Mouse (Mus musculus) forebrain, embryonic 11.5 days (tissue): Measurements from ENCODE around the gene Nppc. TPM values are rescaled to one million over a fixed set of nuclear protein-coding genes. Genes with fewer than 3 reads are reported as not detected.

Source experiments
- ATAC-seq: fragments of 200-750 bp; cut with Nextera tagmentation; replicated peaks from 2 replicates; pipeline ENCODE4 v1.8.0; 2017; ENCODE audit warnings: moderate TSS enrichment; ENCODE audit not compliant: low FRiP score
- DNase-seq: peaks from one replicate; pipeline ENCODE4 v3.0.0-alpha.2; 2017; ENCODE audit warnings: low spot score
- H3K27ac ChIP-seq: fragments of 300-500 bp; sonication (generic); 2 replicates; pipeline ENCODE4 v1.5.1; 2014; ENCODE audit warnings: low read depth, low read length
- H3K27me3 ChIP-seq: fragments of 300-500 bp; sonication (generic); 2 replicates; pipeline ENCODE4 v1.6.1; 2014; ENCODE audit warnings: mild to moderate bottlenecking, low read length, mixed read lengths; ENCODE audit not compliant: control insufficient read depth, insufficient read depth
- H3K36me3 ChIP-seq: fragments of 300-500 bp; sonication (generic); 2 replicates; pipeline ENCODE4 v1.6.1; 2014; ENCODE audit warnings: mild to moderate bottlenecking, low read length, moderate library complexity, mixed read lengths; ENCODE audit not compliant: control insufficient read depth, insufficient read depth
- H3K4me1 ChIP-seq: fragments of 300-500 bp; sonication (generic); replicated peaks from 2 replicates; pipeline ENCODE4 v1.6.1; 2014; ENCODE audit warnings: low read length, mixed read lengths; ENCODE audit not compliant: control insufficient read depth, insufficient read depth
- H3K4me2 ChIP-seq: fragments of 300-500 bp; sonication (generic); 2 replicates; pipeline ENCODE4 v1.6.1; 2014; ENCODE audit warnings: low read depth, mild to moderate bottlenecking, low read length, moderate library complexity, mixed read lengths; ENCODE audit not compliant: severe bottlenecking
- H3K4me3 ChIP-seq: fragments of 300-500 bp; sonication (generic); 2 replicates; pipeline ENCODE4 v1.5.1; 2014; ENCODE audit warnings: low read depth, low read length
- H3K9ac ChIP-seq: fragments of 300-500 bp; sonication (generic); 2 replicates; pipeline ENCODE4 v1.6.1; 2014; ENCODE audit warnings: low read length
- H3K9me3 ChIP-seq: fragments of 300-500 bp; sonication (generic); 2 replicates; pipeline ENCODE4 v1.6.1; 2016; ENCODE audit warnings: low read length, mixed read lengths; ENCODE audit not compliant: control insufficient read depth
- WGBS: fragments of 180-500 bp; shearing (Covaris S2); extraction: QIAGEN DNeasy Blood & Tissue Kit; methylation state at CpG from one replicate; pipeline ENCODE4 v1.1.7; 2014; 5-methylcytosine and 5-hydroxymethylcytosine counted together
- polyA plus RNA-seq: library from polyadenylated mRNA; unstranded; fragments of >200 nt; fragmentation: Nextera tagmentation; extraction: Ambion mirVana; gene quantifications from 2 replicates; pipeline ENCODE4 v1.2.1, GENCODE M21; 2014

Gene Nppc
- polyA plus RNA-seq: 0.79 and 0.98 TPM in 2 replicates

GRCm38 (mm10) chr1:86670279-86671038 is at the start of gene Nppc:
Gene Nppc, minus strand, starts transcription at chr1:86670571.
- WGBS: 4% methylated on average over 58 of the region's 59 CpGs
- Histone ChIP-seq H3K27ac (no peak within 1 kb of the TSS), H3K27me3 (peaks cover 17% of the 10 kb centered on the region)

GRCm38 (mm10) chr1:86719391-86719790 is 49.0 kb upstream of the Nppc start:
- H3K4me2 ChIP-seq: no peak overlapping the region
- no peak for DNase-seq
- no peaks in the 10 kb centered on the region for H3K27me3 ChIP-seq
- H3K4me1 ChIP-seq: no peaks in the 10 kb centered on the region
- H3K27ac ChIP-seq: no peak overlapping the region
- H3K9ac ChIP-seq: no peak overlapping the region
- H3K4me3 ChIP-seq: no peak overlapping the region
- no peaks in the 10 kb centered on the region for H3K36me3 ChIP-seq
- ATAC-seq: no peak
- no peaks in the 10 kb centered on the region for H3K9me3 ChIP-seq
- 90% methylated on average over 4 of the region's 4 CpGs for WGBS

More at GRCm38 (mm10) chr1:86670279-86671038, at the start of gene Nppc:
- no peaks in the 10 kb centered on the region for H3K9me3 ChIP-seq
- H3K4me2 ChIP-seq: peak within 1 kb of the TSS; percentile 95
- H3K4me1 ChIP-seq: 0 out of 2 replicates have a peak, but pooled peaks cover 2% of the 10 kb centered on the region
- peak within 1 kb of the TSS; percentile 48 for H3K4me3 ChIP-seq
- no peaks in the 10 kb centered on the region for H3K36me3 ChIP-seq
- H3K9ac ChIP-seq: peak within 1 kb of the TSS; percentile 65
- ATAC-seq: peak; percentile 90
- DNase-seq: peak; percentile 86

- DNase-seq (no peak), ATAC-seq (no peak)
- WGBS: 91% methylated on average over 1 of the region's 1 CpGs
- H3K4me1 ChIP-seq: no peaks in the 10 kb centered on the region
- no peak overlapping the region for H3K4me2 ChIP-seq
- no peak overlapping the region for H3K4me3 ChIP-seq
- H3K36me3 ChIP-seq: no peaks in the 10 kb centered on the region
- H3K27me3 ChIP-seq: no peaks in the 10 kb centered on the region
- no peaks in the 10 kb centered on the region for H3K9me3 ChIP-seq
- H3K27ac ChIP-seq: no peak overlapping the region
- no peak overlapping the region for H3K9ac ChIP-seq
These were observed 47.8 kb upstream of the Nppc start for GRCm38 (mm10) chr1:86718190-86718589.

- no peak for ATAC-seq
- 95% methylated on average over 4 of the region's 4 CpGs for WGBS
These were observed 42.7 kb upstream of the Nppc start for GRCm38 (mm10) chr1:86713054-86713453.

GRCm38 (mm10) chr1:86712045-86712444 is 41.7 kb upstream of the Nppc start:
- ATAC-seq (no peak), DNase-seq (no peak)
- Histone ChIP-seq H3K4me1 (no peaks in the 10 kb centered on the region), H3K27me3 (no peaks in the 10 kb centered on the region), H3K4me3 (no peak overlapping the region), H3K27ac (no peak overlapping the region), H3K9ac (no peak overlapping the region), H3K36me3 (no peaks in the 10 kb centered on the region), H3K4me2 (no peak overlapping the region), H3K9me3 (no peaks in the 10 kb centered on the region)
- WGBS: 87% methylated on average over 2 of the region's 2 CpGs

More at GRCm38 (mm10) chr1:86713054-86713453, 42.7 kb upstream of the Nppc start:
- Histone ChIP-seq H3K36me3 (no peaks in the 10 kb centered on the region), H3K27ac (no peak overlapping the region), H3K4me3 (no peak overlapping the region), H3K9ac (no peak overlapping the region), H3K4me1 (no peaks in the 10 kb centered on the region), H3K27me3 (no peaks in the 10 kb centered on the region), H3K9me3 (no peaks in the 10 kb centered on the region), H3K4me2 (no peak overlapping the region)
- DNase-seq: no peak

GRCm38 (mm10) chr1:86709546-86709945 is 39.2 kb upstream of the Nppc start:
- H3K9ac ChIP-seq: no peak overlapping the region
- no peak for DNase-seq
- no peak overlapping the region for H3K4me3 ChIP-seq
- no peaks in the 10 kb centered on the region for H3K9me3 ChIP-seq
- H3K4me2 ChIP-seq: no peak overlapping the region
- 85% methylated on average over 4 of the region's 4 CpGs for WGBS
- no peak overlapping the region for H3K27ac ChIP-seq
- H3K4me1 ChIP-seq: no peaks in the 10 kb centered on the region
- ATAC-seq: no peak
- no peaks in the 10 kb centered on the region for H3K36me3 ChIP-seq
- H3K27me3 ChIP-seq: no peaks in the 10 kb centered on the region

GRCm38 (mm10) chr1:86705461-86705860 is 35.1 kb upstream of the Nppc start:
- Histone ChIP-seq H3K4me2 (no peak overlapping the region), H3K9ac (no peak overlapping the region), H3K9me3 (no peaks in the 10 kb centered on the region), H3K4me3 (no peak overlapping the region), H3K27ac (no peak overlapping the region), H3K36me3 (no peaks in the 10 kb centered on the region), H3K27me3 (no peaks in the 10 kb centered on the region), H3K4me1 (0 out of 2 replicates have a peak, but pooled peaks cover 4% of the 10 kb centered on the region)
- WGBS: 86% methylated on average over 3 of the region's 3 CpGs
- DNase-seq (no peak), ATAC-seq (no peak)

GRCm38 (mm10) chr1:86703965-86704326 is 33.6 kb upstream of the Nppc start:
- WGBS: under 1% methylated on average over 27 of the region's 27 CpGs
- 0 out of 2 replicates have a peak, but pooled peaks cover 4% of the 10 kb centered on the region for H3K4me1 ChIP-seq
- peak overlapping the region; percentile 94 for H3K9ac ChIP-seq
- no peaks in the 10 kb centered on the region for H3K9me3 ChIP-seq
- H3K27me3 ChIP-seq: no peaks in the 10 kb centered on the region
- ATAC-seq (no peak; the same call in 1 of the 2 replicates), DNase-seq (no peak)
- no peaks in the 10 kb centered on the region for H3K36me3 ChIP-seq
- H3K27ac ChIP-seq: peak overlapping the region; percentile 86
- H3K4me3 ChIP-seq: peak overlapping the region; percentile 93
- peak overlapping the region; percentile 87 for H3K4me2 ChIP-seq
